Mouse (Mus musculus): ENCODE data around the gene Sephs1. TPM values are rescaled to one million over a fixed set of nuclear protein-coding genes. Genes with fewer than 3 reads are reported as not detected.

The Sephs1 gene
- total RNA-seq, 2 experiments from 2014 or later: 22.3 to 23.9 TPM

DNA sequence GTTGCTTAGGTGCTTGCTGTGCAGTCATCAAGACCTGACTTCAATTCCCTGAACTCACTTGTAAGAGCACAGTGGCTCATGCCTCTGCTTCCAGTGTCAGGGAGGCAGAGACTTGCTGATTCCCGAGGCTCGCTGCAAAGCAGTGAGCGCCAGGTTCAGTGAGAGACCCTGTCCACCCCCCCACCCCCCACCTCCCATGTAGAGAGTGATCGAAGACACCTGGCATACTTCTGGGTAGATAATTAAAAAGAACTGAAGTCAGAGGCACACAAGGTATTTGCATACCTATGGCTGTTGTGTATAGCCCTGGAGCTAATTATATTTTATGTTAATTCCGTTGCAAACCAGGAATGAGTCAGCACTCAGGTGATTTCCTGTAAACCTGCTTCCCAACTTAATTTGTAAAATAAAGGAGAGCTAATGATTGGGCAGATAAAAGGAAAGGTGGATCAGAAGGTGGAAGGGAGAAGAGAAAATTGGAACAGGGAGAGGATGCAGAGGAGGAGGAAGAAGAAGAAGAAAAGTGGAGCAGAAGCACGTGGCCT, 72.9 kb downstream of the Sephs1 start:
- intact Hi-C loops (cut with DNase I): no loop called here
- DNase-seq (ENCODE audit: low spot score in 2 of 2): no peak

DNA sequence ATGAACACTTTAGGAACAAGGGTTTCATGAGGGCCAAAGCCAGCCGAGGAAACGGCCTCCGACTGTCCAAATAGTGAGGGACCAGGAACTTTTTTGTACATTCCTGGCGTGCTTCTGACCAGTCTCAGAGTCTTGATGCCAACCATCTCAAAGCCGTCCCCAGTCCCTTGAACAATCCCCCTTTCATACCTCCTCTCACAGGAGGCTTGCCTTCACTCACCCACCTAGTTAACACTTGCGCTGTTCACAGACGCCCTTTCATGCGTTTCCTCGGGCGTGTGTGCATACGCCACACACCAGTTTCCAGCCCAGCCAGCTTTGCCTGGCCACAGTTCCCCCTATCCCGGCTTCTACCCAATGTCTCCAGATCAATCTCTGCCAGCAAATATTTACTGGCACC, 76.7 kb downstream of the Sephs1 start:
- no peak for DNase-seq (ENCODE audit: low spot score in 2 of 2)
- intact Hi-C loops (cut with DNase I): no loop called here

Other genes starting within 250 kb of the Sephs1 start
- gene Prpf18, start 229.5 kb upstream of the Sephs1 start, total RNA-seq (2021): 10 to 100 TPM; 42.1 to 58.1 TPM
- gene Bend7, start 163.7 kb upstream of the Sephs1 start, total RNA-seq (2021): 1 to 10 TPM; 1.4 to 3.1 TPM
- 100 to 1,000 TPM in 1 of 2 experiments, 10 to 100 TPM in 1; 90.4 to 104 TPM for gene Phyh, start 37.5 kb downstream of the Sephs1 start, total RNA-seq (2021)
- 1 to 10 TPM; 1.6 to 2.0 TPM for gene Ucma, start 94.6 kb downstream of the Sephs1 start, total RNA-seq (2021)
- under 1 TPM; 0.79 to 0.96 TPM for gene Mcm10, start 131.2 kb downstream of the Sephs1 start, total RNA-seq (2021)
- gene Optn, start 182.5 kb downstream of the Sephs1 start, total RNA-seq (2021): 10 to 100 TPM; 17.2 to 18.5 TPM